Mouse (Mus musculus) adipocyte (in vitro differentiated cells): Measurements from ENCODE around the gene Gfpt1.
A peak's percentile ranks its signal among the peaks of the same experiment; 100 is the strongest.
"Not testable (repeated sequence)": the region's sequence is repeated elsewhere in the genome, so short reads cannot be mapped to it uniquely, and the experiment has no call there.

Experiments
- DNase-seq: peaks from one replicate; pipeline ENCODE4 v3.0.0-alpha.2; 2016; ENCODE audit warnings: low spot score

Gfpt1 gene

DNA sequence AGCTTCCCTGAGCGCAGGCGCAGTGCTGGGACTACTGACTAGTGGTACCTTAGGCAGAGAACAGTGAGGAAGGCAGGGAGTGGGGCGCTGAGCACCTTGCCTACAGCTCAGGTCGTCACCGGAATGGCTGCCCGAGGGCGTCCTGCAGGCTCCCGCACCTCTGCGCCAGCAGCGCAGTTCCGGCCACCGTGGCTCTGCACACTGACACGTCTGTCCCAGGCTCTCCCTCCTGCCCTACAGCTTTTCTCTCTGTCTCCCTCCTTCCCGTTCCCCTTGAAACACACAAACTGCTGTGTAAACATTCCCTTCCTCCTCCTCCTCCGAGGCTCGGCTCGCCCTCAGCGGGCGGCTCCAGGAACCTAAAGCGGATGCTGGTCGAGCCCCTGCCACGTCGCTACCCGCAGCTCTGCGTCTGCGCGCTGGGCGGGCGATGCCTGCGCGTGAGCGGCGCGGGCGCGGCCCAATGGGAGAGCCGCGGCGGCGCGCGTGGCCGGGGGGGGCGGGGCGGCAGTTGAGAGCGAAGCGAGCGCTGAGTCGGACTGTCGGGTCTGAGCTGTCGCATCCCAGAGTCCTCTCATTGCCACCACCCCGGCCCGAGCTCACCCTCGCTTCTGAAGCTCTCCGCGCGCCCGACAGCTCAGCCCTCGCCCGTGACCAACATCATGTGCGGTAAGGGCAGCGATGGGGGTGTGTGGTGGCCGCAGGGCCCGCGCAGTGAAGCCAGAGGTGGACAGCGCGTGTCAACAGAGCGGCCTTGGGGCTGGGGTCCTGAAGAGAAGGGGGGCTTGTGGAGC, at the start of gene Gfpt1:
Gfpt1 (plus strand) TSS at position 510 of the 794 bp plus-strand sequence.
- peak; percentile 94 for DNase-seq

DNA sequence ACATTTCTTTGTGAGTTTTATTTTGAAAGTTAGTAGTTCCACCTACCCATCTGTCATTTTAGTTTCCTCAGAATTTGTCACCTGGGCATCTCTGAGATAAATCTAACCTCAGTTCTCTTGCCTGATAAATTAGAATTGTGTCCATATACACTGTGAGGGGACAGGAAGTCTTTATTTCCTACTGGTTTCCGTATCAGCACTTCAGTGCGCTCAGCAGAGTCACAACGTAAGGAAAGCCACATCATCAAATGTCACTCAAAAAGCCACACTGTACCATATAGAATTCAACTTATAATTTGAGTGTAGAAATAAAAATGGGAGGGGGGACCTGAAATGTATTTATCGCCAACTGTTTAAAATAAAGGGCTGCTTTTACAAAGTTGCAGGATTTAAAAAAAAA, 48.4 kb upstream of the Gfpt1 start:
- no peak for DNase-seq

DNA sequence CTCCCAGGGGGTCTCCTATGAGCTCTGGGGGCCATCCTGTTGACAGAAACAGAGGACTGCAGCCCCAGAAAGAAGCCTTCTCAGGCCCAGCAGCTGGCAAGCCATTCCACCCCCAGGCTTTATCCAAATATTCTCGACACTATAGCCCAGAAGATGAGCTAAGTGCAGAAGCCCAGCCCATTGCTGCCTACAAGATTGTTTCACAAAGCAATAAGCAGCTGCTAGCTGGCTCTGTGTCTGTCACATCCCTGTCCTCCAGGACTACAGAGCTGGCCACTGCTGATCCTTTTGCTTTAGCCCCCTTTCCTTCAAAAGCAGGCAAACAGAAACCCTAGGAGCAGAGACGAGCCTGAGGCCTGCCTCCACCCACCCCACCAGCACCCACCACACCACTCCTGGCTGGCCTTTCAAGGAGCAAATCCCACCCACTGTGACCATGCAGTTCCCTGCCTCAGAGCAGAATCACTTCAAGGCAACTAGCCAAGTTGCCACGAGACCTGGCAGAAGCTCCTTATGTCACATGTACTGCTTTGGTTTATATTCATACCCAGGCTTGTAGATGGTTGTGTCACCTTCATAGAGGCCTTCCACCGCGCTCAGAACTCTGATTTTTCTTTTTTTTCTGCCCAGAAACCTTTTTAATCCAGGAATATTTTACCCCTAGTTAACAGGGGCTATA, 45.9 kb upstream of the Gfpt1 start:
- DNase-seq: no peak

DNA sequence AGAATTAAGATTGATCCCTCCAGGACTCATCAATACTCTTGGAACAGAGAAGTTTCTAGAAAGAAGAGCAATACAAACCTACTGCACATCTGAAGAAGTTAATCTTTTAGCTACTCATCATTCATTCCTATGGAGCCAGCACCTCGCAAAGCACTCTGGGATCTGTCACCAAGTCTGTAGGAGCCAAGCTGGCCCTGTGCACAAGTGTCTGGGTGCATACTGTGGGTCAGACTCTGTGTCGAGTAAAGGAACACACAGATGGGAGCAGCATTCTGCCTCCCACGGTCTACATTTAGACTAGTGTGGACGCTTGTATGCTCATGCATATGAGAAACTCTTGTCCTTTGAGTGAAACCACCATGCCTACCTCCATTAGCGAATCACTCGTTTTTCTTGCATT, 45.3 kb upstream of the Gfpt1 start:
- DNase-seq: no peak

DNA sequence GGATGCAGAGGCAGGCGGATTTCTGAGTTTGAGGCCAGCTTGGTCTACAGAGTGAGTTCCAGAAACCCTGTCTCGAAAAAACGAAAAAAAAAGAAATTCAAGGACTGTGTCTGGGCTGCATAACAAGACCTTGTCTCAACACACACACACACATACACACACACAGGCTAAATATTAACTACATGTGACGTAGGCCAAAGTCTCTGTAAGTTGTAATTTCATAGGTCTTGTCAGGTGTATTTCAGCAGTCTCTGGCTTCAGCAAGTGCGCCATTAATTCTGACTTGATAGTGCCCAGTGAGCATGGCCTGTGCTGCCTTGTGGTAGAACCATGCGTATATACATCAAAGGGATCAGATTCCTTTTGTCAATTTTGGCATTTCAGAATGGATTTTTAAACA, 40.7 kb upstream of the Gfpt1 start:
- DNase-seq: no peak

DNA sequence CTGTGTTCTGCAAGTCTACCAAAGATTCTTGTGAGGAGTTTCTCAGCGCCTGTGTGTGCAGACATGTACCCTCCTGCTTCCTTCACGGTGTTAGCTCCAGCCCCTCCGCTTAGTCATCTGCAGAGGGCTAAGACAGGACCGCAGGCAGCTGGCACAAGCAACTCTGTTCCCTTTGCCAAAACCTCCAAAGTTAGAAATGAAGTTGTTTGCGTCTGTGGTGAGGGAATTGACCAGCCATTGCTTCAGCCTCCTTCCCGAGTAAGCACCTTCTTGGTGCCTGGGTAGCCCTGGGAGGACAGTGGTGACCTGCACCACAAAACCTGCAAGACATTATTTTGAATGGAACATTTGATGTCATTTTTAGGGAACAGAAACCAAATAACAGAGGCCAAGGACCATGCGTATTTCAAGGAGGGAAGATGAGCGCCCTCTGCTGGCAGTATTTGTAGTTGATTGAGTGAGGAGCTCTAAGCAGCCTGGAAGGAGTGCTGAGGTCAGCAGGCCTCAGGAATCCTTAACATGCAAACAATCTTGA, 40.1 kb upstream of the Gfpt1 start:
- DNase-seq: peak; percentile 93

DNA sequence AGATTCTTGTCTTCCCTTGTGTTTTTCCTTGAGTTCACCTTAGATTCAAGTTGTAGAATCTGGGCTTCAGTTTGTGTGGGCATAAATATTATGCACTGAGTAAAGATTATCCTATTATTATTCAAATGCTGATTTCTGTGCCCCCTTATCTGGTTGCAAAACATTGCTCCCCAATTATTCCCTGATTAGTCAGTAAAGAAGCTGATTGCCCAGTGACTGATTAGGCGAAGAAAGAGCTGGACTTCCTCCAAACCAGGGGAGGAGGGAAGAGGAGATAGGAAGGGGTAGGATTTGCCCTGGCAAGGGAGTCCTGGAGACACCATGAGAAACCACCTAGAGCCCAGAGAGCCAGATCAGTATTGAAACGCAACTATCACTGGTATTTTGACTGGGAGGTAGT, 38.5 kb upstream of the Gfpt1 start:
- DNase-seq: no peak

DNA sequence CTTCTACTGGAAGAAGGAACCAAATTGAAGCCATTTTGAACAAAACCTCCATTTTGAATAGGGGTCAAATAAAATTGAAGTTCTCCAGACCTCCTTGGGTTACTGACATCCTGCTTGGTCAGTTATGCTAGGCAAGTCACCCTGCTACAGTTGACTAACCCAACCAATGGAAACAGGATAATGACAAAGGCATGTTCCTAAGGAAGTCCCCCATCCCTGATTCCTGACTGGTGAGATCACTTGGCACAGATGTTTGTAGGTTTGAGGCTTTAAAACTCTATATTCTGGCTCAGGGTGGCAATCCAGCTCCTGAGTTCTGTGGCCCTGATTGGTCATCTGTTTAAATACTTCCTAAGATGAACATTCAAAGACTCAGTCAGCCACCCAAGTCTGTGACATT, 37.1 kb upstream of the Gfpt1 start:
- DNase-seq: no peak

DNA sequence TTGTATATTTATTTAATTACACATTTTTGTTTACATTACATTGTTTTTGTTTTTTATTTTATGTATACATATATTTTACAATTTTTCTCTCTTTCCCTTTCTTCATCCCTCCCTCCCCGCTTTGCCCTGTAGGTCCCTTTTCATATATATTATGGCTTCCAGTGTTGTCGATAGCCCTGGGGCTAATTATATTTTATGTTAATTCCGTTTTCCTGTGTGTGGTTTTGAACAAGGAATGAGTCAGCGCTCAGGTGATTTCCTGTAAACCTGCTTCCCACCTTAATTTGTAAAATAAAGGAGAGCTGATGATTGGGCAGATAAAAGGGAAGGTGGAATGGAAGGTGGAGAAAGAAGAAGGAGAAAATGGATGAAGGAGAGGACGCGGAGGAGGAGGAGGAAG, 33.8 kb upstream of the Gfpt1 start, which contains the start of gene Nfu1:
Nfu1 (plus strand) TSS at position 350 of the 400 bp plus-strand sequence.
- DNase-seq: no peak

DNA sequence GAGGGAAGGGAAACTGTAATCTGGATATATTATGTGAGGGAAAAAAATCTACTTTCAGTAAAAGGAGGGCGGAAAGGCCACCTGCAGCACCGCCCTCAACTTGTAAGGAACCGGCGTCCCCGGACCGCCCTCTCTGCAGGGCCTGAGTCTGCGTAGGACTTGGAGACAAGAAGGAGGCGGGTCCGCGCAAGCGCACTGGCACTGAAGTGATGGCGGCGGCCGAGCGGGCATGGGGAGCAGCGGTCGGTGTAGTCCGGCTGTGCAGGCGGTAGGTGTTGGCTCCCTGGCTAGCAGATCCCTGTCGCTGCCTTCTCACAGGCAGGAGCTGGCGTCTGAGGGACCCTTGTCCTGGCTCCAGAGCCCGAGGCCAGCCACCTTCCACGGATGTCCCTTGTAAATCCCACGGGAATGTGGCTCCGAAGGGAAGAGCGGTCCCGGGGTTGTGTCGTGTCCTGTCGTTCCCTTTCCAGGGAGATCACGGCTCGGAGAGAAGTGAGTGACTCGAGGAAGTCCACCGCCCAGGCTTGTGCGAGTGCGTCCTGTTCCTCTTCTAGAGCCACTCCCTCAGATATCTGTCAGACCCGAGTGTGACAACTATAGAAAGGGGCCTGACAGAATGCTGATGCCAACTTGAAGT, 32.8 kb upstream of the Gfpt1 start:
- peak; percentile 97 for DNase-seq

DNA sequence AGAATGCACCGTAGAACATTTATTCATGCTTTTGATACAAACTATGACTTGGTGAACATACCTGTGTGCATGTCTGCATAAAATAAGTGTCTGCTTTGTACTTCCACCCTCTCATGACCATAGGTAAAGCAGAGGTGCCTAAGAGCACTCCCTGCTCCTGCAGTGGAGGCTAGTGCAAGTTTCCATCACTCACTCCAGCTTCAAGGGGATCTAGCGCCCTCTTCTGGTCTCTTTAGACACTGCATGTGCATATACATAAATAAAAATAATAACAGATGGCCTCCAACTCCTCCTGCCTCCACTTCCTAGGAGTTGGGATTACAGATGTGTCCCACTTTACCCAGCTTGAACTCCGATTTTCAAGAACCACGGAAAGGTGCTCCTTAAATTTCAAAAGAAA, 25.7 kb upstream of the Gfpt1 start:
- DNase-seq: peak; percentile 58

DNA sequence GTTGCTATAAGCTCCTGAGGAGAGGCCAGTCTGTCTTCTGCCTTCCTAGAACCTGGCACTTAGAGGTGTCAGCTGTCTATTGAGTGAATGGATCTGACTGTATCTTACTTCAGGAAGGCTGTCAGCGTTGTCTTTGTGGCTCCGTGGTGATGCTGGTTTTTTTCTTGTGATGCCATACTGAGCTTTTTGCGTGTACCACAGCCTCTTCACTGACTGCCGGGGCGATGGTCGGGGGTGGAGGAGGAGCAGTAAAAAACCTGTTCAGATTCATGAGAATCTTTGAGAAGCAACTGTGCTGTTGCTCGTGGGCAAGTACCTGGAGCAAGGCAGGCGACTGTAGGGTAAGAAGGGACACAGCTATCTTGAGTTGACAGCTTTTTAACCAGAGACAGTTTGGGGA, 23.8 kb upstream of the Gfpt1 start:
- no peak for DNase-seq

DNA sequence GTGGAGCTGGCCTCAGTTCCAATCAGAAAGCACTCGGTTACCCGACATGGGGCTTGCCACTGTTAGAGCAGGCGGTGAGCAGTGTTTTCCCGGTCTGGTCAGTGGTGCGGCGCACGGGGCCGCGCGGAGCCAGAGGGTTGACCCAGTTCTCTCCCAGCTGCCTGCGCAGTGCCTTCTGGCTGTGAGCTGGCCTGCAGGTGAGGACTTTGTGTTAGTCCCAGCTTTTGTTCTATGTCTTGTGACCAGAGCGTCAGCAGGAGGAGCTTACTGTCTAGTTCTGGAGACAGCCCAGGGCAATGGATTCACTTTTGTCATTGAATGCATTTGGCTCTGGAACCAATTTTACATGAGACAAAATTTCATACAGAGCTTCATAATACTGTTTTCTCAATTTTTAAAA, 20.9 kb upstream of the Gfpt1 start:
- DNase-seq: no peak

DNA sequence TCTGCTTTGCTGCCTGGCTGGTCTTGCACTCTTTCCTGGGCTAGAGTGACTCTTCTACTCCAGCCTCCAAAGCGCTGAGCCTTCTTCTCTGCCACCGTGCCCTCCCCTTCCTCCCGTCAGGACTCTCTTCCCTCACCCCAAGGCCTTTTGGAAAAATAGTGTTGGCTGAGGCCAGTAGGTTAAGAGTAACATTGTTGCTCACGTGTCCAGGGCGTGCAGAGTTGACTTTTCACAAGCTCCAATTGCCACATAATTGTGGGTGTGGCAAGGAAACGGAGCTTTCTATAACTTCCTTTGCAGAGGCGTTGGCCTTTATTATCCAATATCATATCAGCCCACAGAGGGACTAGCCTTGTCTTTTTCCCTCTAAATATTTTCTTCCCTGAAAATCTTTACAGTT, 15.7 kb upstream of the Gfpt1 start:
- peak; percentile 87 for DNase-seq

DNA sequence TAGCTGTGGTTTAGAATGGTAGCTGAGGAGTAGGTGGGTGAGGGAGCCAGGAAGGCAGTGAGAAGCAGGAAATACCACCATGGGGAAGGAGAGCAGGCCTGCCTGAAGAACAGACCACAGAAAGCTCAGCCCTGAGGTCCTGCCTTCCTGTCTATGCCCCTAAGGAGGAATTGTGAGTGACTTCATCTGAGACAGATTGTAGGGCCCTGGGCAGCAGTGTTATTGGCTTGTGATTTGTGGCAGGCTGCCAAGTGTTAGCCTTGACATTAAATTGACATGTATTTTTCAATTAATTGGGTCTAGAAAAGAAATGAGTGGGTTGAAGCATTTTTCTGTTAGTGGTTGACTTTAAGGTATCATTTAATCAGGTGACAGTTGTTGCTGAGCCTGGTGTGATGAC, 13.8 kb upstream of the Gfpt1 start:
- no peak for DNase-seq

DNA sequence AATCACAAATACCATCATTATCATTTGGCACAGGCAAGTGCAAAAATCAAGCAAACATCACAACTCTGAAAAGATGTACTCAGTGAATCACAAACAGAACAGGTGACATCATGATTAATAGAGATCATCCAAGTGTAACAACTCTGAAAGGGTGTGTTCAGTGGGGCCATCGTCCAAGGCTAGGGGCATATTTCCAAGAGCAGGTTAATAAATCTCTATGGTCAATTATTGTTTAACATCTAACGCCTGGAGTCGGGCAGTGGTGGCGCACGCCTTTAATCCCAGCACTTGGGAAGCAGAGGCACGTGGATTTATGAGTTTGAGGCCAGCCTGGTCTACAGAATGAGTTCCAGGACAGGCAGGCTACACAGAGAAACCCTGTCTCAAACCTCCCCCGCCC, 11.3 kb upstream of the Gfpt1 start:
- DNase-seq: not testable (repeated sequence)

DNA sequence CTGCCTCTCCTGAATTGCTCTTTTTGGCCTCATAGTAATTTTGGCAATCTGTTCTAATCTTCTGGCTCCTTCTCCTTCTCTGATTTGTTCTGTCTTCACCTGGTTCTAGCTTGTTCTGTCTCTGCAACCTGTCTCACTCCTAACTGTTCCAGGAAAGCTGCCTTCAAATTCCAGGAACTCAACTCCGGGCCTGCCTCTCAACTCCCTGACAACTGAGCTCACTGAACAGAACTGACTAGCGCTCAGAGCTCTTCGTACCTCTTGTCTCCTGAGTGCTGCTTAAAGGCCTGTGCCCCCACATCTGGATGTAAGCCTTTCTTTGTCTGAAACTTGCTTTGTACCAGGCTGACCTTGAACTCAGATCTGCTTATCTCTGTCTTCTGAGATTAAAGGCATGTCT, 10.2 kb upstream of the Gfpt1 start:
- DNase-seq: no peak

DNA sequence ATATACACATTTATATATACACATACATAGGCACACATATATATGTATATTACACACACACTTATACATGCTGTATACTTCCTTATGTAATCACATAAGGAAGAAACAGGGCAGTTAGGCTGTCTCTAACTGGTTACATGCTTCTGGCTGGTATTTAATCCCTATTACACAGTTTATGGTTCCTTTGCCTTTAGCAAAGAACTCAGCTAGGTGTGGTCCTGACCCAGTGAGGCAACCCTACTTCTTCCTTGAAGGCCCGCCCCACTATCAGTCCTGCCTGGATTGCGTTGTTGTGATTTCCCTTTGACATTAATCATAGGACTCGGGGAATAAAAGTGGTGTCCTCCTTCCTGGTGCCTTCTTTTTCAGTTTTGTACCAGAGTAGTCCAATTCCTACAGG, 8.3 kb upstream of the Gfpt1 start:
- no peak for DNase-seq

DNA sequence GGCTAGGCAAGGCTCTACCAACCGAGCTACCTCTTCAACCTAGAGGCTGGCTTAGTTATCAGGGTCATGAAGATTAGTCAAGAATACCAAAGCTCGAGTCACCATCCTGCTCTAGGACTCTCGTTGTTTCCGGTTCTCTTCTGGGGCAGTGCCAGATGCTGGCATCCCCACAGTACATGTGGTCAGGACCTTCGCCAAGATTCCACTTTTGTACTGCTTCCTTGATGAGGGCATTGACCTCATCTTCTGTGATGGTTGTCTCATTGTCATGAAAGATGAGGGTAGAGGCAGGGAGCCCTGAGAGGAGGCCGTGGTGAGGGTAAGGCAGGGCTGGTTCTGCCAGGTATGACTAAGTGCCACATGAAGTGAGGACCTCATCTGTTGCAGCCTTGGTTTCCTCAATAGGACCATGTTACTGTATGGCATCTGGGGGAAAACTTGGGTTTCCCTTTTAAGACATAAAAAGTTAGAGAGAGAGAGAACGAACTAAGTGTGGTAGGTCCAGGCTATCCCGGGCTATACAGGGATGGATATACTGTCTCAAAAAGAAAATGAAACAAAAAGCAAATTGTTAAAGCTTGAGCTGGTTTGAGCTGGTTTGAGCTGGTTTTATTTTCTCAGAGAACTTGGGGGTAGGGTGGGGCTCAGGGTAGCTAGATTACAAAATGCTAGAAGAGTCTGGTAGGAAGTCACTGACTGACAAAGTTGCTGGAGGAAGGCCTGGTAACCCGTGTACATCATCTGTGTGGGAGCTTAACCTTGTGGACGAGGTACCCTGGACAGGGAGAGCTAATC, 4.6 kb upstream of the Gfpt1 start:
- peak; percentile 77 for DNase-seq

DNA sequence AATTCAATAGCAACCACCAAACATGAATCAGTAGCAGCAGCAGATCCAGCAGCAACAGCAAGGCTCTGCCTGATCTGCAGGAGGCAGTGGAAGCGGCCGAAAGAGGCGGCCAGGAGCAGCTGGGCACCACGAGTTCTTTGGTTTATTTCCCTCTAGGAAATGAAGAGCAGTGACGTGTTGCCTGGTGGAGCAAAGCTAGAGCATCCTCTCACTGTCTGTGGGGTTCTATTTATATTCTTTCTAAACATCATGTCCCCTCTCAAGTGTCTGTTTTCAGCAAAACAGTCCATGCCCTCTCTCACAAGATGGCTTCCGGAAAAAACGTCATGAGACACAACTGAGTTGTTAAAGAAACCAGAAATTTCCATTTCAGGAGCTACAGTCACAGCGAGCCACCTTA, 3.5 kb upstream of the Gfpt1 start:
- DNase-seq: no peak

DNA sequence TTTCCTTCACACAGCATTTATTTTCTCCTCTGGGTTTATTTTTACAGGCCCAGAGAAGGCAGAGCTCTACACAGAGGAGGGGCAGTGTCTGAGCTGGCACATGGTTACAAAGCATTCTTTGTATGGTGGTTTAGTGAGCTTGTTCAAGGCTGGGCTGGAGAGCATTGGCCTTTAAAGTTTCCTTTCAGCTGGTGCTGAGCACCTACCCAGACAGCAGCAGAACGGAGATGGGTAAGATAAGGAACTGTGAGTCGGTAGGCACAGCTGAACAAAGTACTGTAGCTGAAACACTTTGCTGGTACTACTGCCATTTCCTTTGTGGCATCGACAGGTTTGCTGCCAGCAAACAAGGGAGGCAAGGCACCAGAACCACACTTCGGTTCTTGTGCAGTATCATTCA, 1.7 kb upstream of the Gfpt1 start:
- DNase-seq: no peak

DNA sequence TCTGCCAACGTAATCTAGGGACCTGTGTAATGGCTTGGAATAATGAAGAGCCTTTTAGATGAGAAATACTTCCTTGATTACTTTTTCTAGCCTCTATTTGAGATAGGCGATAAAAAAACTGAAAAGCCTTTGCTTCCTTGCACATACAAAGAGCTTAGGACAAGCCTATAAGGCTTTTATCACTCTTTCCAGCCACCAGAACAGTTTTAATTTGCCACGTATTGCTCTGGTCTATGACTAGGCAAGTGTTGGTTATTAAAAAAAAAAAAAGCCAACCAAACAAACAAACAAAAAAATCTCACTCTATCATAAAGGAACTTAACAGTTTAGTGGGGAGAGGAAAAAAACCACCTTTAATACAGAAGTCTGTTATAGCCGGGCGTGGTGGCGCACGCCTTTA, 1.2 kb upstream of the Gfpt1 start:
- DNase-seq: no peak
